ENCODE assay signal across 13 mouse cellular contexts in the genomic region with DNA sequence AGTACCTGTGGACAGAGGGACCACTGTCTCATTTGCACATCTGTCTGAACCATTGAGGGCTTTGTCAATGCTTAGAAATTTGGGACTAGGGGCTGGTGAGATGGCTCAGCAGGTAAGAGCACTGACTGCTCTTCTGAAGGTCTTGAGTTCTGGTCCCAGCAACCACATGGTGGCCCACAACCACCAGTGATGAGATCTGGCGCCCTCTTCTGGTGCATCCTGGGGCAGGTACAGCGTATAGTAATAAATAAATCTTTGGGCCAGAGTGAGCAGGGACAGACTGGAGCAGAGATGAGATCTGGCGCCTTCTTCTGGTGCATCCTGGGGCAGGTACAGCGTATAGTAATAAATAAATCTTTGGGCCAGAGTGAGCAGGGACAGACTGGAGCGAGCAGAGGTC. TPM values are rescaled to one million over a fixed set of nuclear protein-coding genes. Genes with fewer than 3 reads are reported as not detected.
DNase-seq lines count a peak whose midpoint lies in the region; ATAC-seq and TF ChIP-seq lines count a peak whose summit lies in the region.
"Not testable (repeated sequence)": the region's sequence is repeated elsewhere in the genome, so short reads cannot be mapped to it uniquely, and the experiment has no call there.
"Had no signal": no experiment of that assay in that cellular context is flagged by ENCODE, and none has a peak within 500 bp of the region (broad histone marks: within the 10 kb centered on the region; RNA-seq: fewer than 3 reads in every experiment).

No protein-coding gene starts in this region.

- peak; percentile 30 to 58 (median 51); a peak in 5 of 6 replicates for TF ChIP-seq CTCF in MEL (IDR thresholded peaks at IDR 0.05 in 2 of 3, conservative IDR thresholded peaks at IDR 0.05 in 1 of 3; ENCODE audit: control insufficient read depth in 1 of 3, insufficient read depth in 1 of 3, low read depth in 2 of 3, low read length in 3 of 3, poor library complexity in 1 of 3, severe bottlenecking in 1 of 3)
- TF ChIP-seq CTCF in brain, embryonic 14.5 days (IDR thresholded peaks at IDR 0.05; ENCODE audit: borderline replicate concordance, extremely low read depth, insufficient read depth, insufficient read length), result peak; percentile 17; the same call in 1 of the 2 replicates
- TF ChIP-seq CTCF in midbrain, postnatal 0 days (IDR thresholded peaks at IDR 0.05), result peak; percentile 38
- not testable (repeated sequence) for TF ChIP-seq CTCF in thymus, adult 2 months (IDR thresholded peaks at IDR 0.05; ENCODE audit: borderline replicate concordance, control insufficient read depth, extremely low read depth, insufficient read depth, low read length, poor library complexity)

- H3K4me2 ChIP-seq in intestine, embryonic 14.5 days (ENCODE audit: low read length); midbrain, postnatal 0 days (ENCODE audit: low read depth, low read length, poor library complexity, severe bottlenecking): not testable (repeated sequence)

- H3K27me3 ChIP-seq in MEL (ENCODE audit: control insufficient read depth in 1 of 2, insufficient read depth in 2 of 2, low read length in 2 of 2); intestine, embryonic 14.5 days (replicated peaks; ENCODE audit: control insufficient read depth, insufficient read depth, low read length); midbrain, postnatal 0 days (ENCODE audit: insufficient read depth, low read length); thymus, adult 2 months (ENCODE audit: control insufficient read depth, insufficient read depth, low read length): not testable (repeated sequence)

- TF ChIP-seq EP300 in MEL (IDR thresholded peaks at IDR 0.05; ENCODE audit: low read depth in 1 of 2, low read length in 2 of 2), result not testable (repeated sequence)

- not testable (repeated sequence) for H3K27ac ChIP-seq in MEL (ENCODE audit: control insufficient read depth, low read depth, low read length); intestine, embryonic 14.5 days (ENCODE audit: low read depth); midbrain, postnatal 0 days (ENCODE audit: low read depth, low read length); thymus, adult 2 months (ENCODE audit: control insufficient read depth, insufficient read depth, low read length)

- H3K9me3 ChIP-seq in MEL (replicated peaks; ENCODE audit: insufficient read depth, low read length); intestine, embryonic 14.5 days (ENCODE audit: control insufficient read depth, low read length); midbrain, postnatal 0 days (ENCODE audit: low read length): not testable (repeated sequence)

- 78% methylated on average over 5 of the region's 5 CpGs for WGBS in intestine, embryonic 14.5 days
- WGBS in midbrain, postnatal 0 days, result 78% methylated on average over 5 of the region's 5 CpGs
- WGBS in thymus, adult 2 months, result 95% methylated on average over 5 of the region's 5 CpGs

- not testable (repeated sequence) for H3K4me3 ChIP-seq in MEL (ENCODE audit: control insufficient read depth in 1 of 2, insufficient read depth in 1 of 2, low read depth in 2 of 2, low read length in 2 of 2); intestine, embryonic 14.5 days (ENCODE audit: low read depth, low read length); midbrain, postnatal 0 days (ENCODE audit: low read depth, low read length); thymus, adult 2 months (ENCODE audit: control insufficient read depth, insufficient read depth, low read length)

- peak; percentile 7; the same call in 1 of the 2 replicates for ATAC-seq in intestine, embryonic 14.5 days (replicated peaks; ENCODE audit: low FRiP score, low TSS enrichment, low read depth)
- ATAC-seq in midbrain, postnatal 0 days (ENCODE audit: low FRiP score), result not testable (repeated sequence)

- not testable (repeated sequence) for H3K36me3 ChIP-seq in MEL (ENCODE audit: control insufficient read depth in 1 of 2, insufficient read depth in 2 of 2, low read length in 2 of 2); intestine, embryonic 14.5 days (ENCODE audit: control insufficient read depth, insufficient read depth, low read length); midbrain, postnatal 0 days (ENCODE audit: insufficient read depth, low read length); thymus, adult 2 months (ENCODE audit: control insufficient read depth, insufficient read depth, low read length)

- TF ChIP-seq RAD21 in MEL (IDR thresholded peaks at IDR 0.05; ENCODE audit: low read depth, low read length), result peak; percentile 26

- H3K9ac ChIP-seq in MEL (ENCODE audit: control insufficient read depth, low read depth, low read length, poor library complexity, severe bottlenecking); intestine, embryonic 14.5 days (ENCODE audit: low read length); midbrain, postnatal 0 days (replicated peaks; ENCODE audit: low read length, poor library complexity, severe bottlenecking): not testable (repeated sequence)

- H3K79me2 ChIP-seq in MEL (ENCODE audit: control insufficient read depth, insufficient read depth, low read length, poor library complexity), result not testable (repeated sequence)

- TF ChIP-seq POLR2A in MEL (IDR thresholded peaks at IDR 0.05; ENCODE audit: control insufficient read depth in 1 of 2, insufficient read depth in 1 of 2, low read depth in 1 of 2, low read length in 2 of 2, poor library complexity in 1 of 2); brain, embryonic 14.5 days (IDR thresholded peaks at IDR 0.05; ENCODE audit: borderline replicate concordance, extremely low read depth, insufficient read depth, insufficient read length, poor library complexity, severe bottlenecking); thymus, adult 2 months (IDR thresholded peaks at IDR 0.05; ENCODE audit: control insufficient read depth, extremely low read depth, insufficient read depth, low read length, poor library complexity): not testable (repeated sequence)

- H3K4me1 ChIP-seq in MEL (ENCODE audit: control insufficient read depth in 1 of 2, insufficient read depth in 2 of 2, low read length in 2 of 2); intestine, embryonic 14.5 days (replicated peaks; ENCODE audit: control insufficient read depth, insufficient read depth, low read length); midbrain, postnatal 0 days (ENCODE audit: insufficient read depth, low read length): not testable (repeated sequence)
- peaks cover 14% of the 10 kb centered on the region for H3K4me1 ChIP-seq in thymus, adult 2 months (replicated peaks; ENCODE audit: control insufficient read depth, insufficient read depth, low read length)

- DNase-seq in B cell, adult 2 months, result peak; percentile 51 to 56
- DNase-seq in MEL (ENCODE audit: low read depth, low spot score) (peak; percentile 56), liver (peak; percentile 49)
- DNase-seq in brain, embryonic 14.5 days (ENCODE audit: low read depth); intestine, embryonic 14.5 days (ENCODE audit: low spot score); midbrain, postnatal 0 days (ENCODE audit: low spot score): not testable (repeated sequence)
- peak; percentile 28 for DNase-seq in thymus, adult 2 months

RNA-seq across cellular contexts. Expression of gene Trib3, which starts 15.1 kb away (rescaled TPM):
- 6.1 and 62.9 TPM in 2 replicates for total RNA-seq in MEL (2012; rRNA removed)
- 10 to 100 TPM in 1 of 2 experiments, not detected in 1; 34.9 TPM for polyA plus RNA-seq in MEL (2012; ENCODE audit: insufficient read depth in 1 of 2, insufficient read length in 2 of 2, low read depth in 1 of 2, low replicate concordance in 2 of 2, missing spikeins in 1 of 2)
- polyA plus RNA-seq in brain, embryonic 14.5 days (2012; rRNA removed), result 0.62 and 0.70 TPM in 2 replicates
- 1.8 and 2.8 TPM in 2 replicates for polyA plus RNA-seq in intestine, embryonic 14.5 days (2014; fragmentation: Nextera tagmentation; extraction: Ambion mirVana)
- 3.0 and 4.2 TPM in 2 replicates for total RNA-seq in midbrain, postnatal 0 days (2014; rRNA removed)
- polyA plus RNA-seq in midbrain, postnatal 0 days (2015; fragmentation: Nextera tagmentation; extraction: Ambion mirVana), result 3.0 and 3.4 TPM in 2 replicates
- 2.6 and 3.8 TPM in 2 replicates for polyA plus RNA-seq in thymus, adult 2 months (2012; rRNA removed)
- total RNA-seq: common myeloid progenitor, adult 5-6 weeks; monocyte, adult 5-6 weeks had no signal

RNA-seq across cellular contexts. Expression of gene Nrsn2, which starts 17.5 kb away (rescaled TPM):
- not detected in 2 replicates for total RNA-seq in MEL (2012; rRNA removed)
- polyA plus RNA-seq in MEL (2012; ENCODE audit: insufficient read depth in 1 of 2, insufficient read length in 2 of 2, low read depth in 1 of 2, low replicate concordance in 2 of 2, missing spikeins in 1 of 2), result not detected
- 25.8 and 33.1 TPM in 2 replicates for polyA plus RNA-seq in brain, embryonic 14.5 days (2012; rRNA removed)
- polyA plus RNA-seq in intestine, embryonic 14.5 days (2014; fragmentation: Nextera tagmentation; extraction: Ambion mirVana), result 3.9 and 4.5 TPM in 2 replicates
- total RNA-seq in midbrain, postnatal 0 days (2014; rRNA removed), result 72.5 and 80.2 TPM in 2 replicates
- polyA plus RNA-seq in midbrain, postnatal 0 days (2015; fragmentation: Nextera tagmentation; extraction: Ambion mirVana), result 103 and 111 TPM in 2 replicates
- polyA plus RNA-seq in thymus, adult 2 months (2012; rRNA removed), result 0.07 TPM in 1 of 2 replicates, not detected in the other
- total RNA-seq: common myeloid progenitor, adult 5-6 weeks; G1E; hematopoietic stem cell, adult 5-6 weeks; megakaryocyte, adult 5-6 weeks; monocyte, adult 5-6 weeks had no signal
- polyA plus RNA-seq: C2C12, G1E had no signal

RNA-seq across cellular contexts. Expression of gene Rbck1, which starts 26.5 kb away (rescaled TPM):
- 84.9 and 90.9 TPM in 2 replicates for total RNA-seq in MEL (2012; rRNA removed)
- 100 to 1,000 TPM in 1 of 2 experiments, 10 to 100 TPM in 1; 92.1 to 162 TPM for polyA plus RNA-seq in MEL (2012; ENCODE audit: insufficient read depth in 1 of 2, insufficient read length in 2 of 2, low read depth in 1 of 2, low replicate concordance in 2 of 2, missing spikeins in 1 of 2)
- 246 and 256 TPM in 2 replicates for polyA plus RNA-seq in brain, embryonic 14.5 days (2012; rRNA removed)
- polyA plus RNA-seq in intestine, embryonic 14.5 days (2014; fragmentation: Nextera tagmentation; extraction: Ambion mirVana), result 89.8 and 93.8 TPM in 2 replicates
- total RNA-seq in midbrain, postnatal 0 days (2014; rRNA removed), result 117 and 118 TPM in 2 replicates
- polyA plus RNA-seq in midbrain, postnatal 0 days (2015; fragmentation: Nextera tagmentation; extraction: Ambion mirVana), result 90.5 and 92.0 TPM in 2 replicates
- 688 and 743 TPM in 2 replicates for polyA plus RNA-seq in thymus, adult 2 months (2012; rRNA removed)

RNA-seq across cellular contexts. Expression of gene Sox12, which starts 38.9 kb away (rescaled TPM):
- 1.5 and 2.0 TPM in 2 replicates for total RNA-seq in MEL (2012; rRNA removed)
- 10 to 100 TPM in 1 of 2 experiments, not detected in 1; 24.7 TPM for polyA plus RNA-seq in MEL (2012; ENCODE audit: insufficient read depth in 1 of 2, insufficient read length in 2 of 2, low read depth in 1 of 2, low replicate concordance in 2 of 2, missing spikeins in 1 of 2)
- 87.0 and 105 TPM in 2 replicates for polyA plus RNA-seq in brain, embryonic 14.5 days (2012; rRNA removed)
- polyA plus RNA-seq in intestine, embryonic 14.5 days (2014; fragmentation: Nextera tagmentation; extraction: Ambion mirVana), result 12.1 and 13.2 TPM in 2 replicates
- total RNA-seq in midbrain, postnatal 0 days (2014; rRNA removed), result 45.3 and 55.7 TPM in 2 replicates
- 9.4 and 10.8 TPM in 2 replicates for polyA plus RNA-seq in midbrain, postnatal 0 days (2015; fragmentation: Nextera tagmentation; extraction: Ambion mirVana)
- polyA plus RNA-seq in thymus, adult 2 months (2012; rRNA removed), result 3.8 and 4.5 TPM in 2 replicates
- total RNA-seq: monocyte, adult 5-6 weeks had no signal

RNA-seq across cellular contexts. Expression of gene Zcchc3, which starts 55.9 kb away (rescaled TPM):
- total RNA-seq in MEL (2012; rRNA removed), result 5.1 and 5.7 TPM in 2 replicates
- polyA plus RNA-seq in MEL (2012; ENCODE audit: insufficient read depth in 1 of 2, insufficient read length in 2 of 2, low read depth in 1 of 2, low replicate concordance in 2 of 2, missing spikeins in 1 of 2), result 10 to 100 TPM in 1 of 2 experiments, not detected in 1; 12.1 TPM
- 18.1 and 19.9 TPM in 2 replicates for polyA plus RNA-seq in brain, embryonic 14.5 days (2012; rRNA removed)
- polyA plus RNA-seq in intestine, embryonic 14.5 days (2014; fragmentation: Nextera tagmentation; extraction: Ambion mirVana), result 38.2 and 39.1 TPM in 2 replicates
- total RNA-seq in midbrain, postnatal 0 days (2014; rRNA removed), result 15.1 and 15.2 TPM in 2 replicates
- polyA plus RNA-seq in midbrain, postnatal 0 days (2015; fragmentation: Nextera tagmentation; extraction: Ambion mirVana), result 13.9 and 16.6 TPM in 2 replicates
- polyA plus RNA-seq in thymus, adult 2 months (2012; rRNA removed), result 1.7 and 2.0 TPM in 2 replicates
- polyA plus RNA-seq: C2C12 had no signal
